Mouse (Mus musculus) hindbrain, postnatal 0 days (tissue): ENCODE data around the gene Spon1. TPM values are rescaled to one million over a fixed set of nuclear protein-coding genes. Genes with fewer than 3 reads are reported as not detected.

ENCODE experiments used
- ATAC-seq: fragments of 200-750 bp; cut with Nextera tagmentation; 2 replicates; pipeline ENCODE4 v1.8.0; 2017; ENCODE audit warnings: mild to moderate bottlenecking, moderate TSS enrichment, moderate library complexity
- DNase-seq: peaks from one replicate; pipeline ENCODE4 v3.0.0-alpha.2; 2015; ENCODE audit warnings: low spot score
- H3K27ac ChIP-seq: fragments of 300-500 bp; sonication (generic); 2 replicates; pipeline ENCODE4 v1.5.1; 2014; ENCODE audit warnings: mild to moderate bottlenecking
- H3K27me3 ChIP-seq: fragments of 300-500 bp; sonication (generic); 2 replicates; pipeline ENCODE4 v1.6.1; 2014; ENCODE audit warnings: low read length, mixed read lengths; ENCODE audit not compliant: insufficient read depth
- H3K36me3 ChIP-seq: fragments of 300-500 bp; sonication (generic); 2 replicates; pipeline ENCODE4 v1.6.1; 2014; ENCODE audit warnings: low read length, mixed read lengths; ENCODE audit not compliant: insufficient read depth
- H3K4me1 ChIP-seq: fragments of 300-500 bp; sonication (generic); 2 replicates; pipeline ENCODE4 v1.6.1; 2014; ENCODE audit warnings: antibody characterized with exemption, low read length, mixed read lengths; ENCODE audit not compliant: insufficient read depth
- H3K4me2 ChIP-seq: fragments of 300-500 bp; sonication (generic); 2 replicates; pipeline ENCODE4 v1.6.1; 2014; ENCODE audit warnings: low read depth, mild to moderate bottlenecking, low read length, moderate library complexity, mixed read lengths
- H3K4me3 ChIP-seq: fragments of 300-500 bp; sonication (generic); 2 replicates; pipeline ENCODE4 v1.5.1; 2014; ENCODE audit warnings: low read length
- H3K9ac ChIP-seq: fragments of 300-500 bp; sonication (generic); replicated peaks from 2 replicates; pipeline ENCODE4 v1.6.1; 2014; ENCODE audit warnings: mild to moderate bottlenecking, low read length, moderate library complexity, mixed read lengths
- H3K9me3 ChIP-seq: fragments of 300-500 bp; sonication (generic); 2 replicates; pipeline ENCODE4 v1.6.1; 2016; ENCODE audit warnings: low read length, mixed read lengths
- CTCF ChIP-seq: IDR thresholded peaks from 2 replicates; pipeline ENCODE4 v1.5.1; 2016; ENCODE audit warnings: antibody characterized with exemption, control low read depth, low read depth
- WGBS: fragments of 180-500 bp; shearing (Covaris S2); extraction: QIAGEN DNeasy Blood & Tissue Kit; methylation state at CpG from one replicate; pipeline ENCODE4 v1.1.7; 2014; 5-methylcytosine and 5-hydroxymethylcytosine counted together
- polyA plus RNA-seq: library from polyadenylated mRNA; unstranded; fragments of >200 nt; fragmentation: Nextera tagmentation; extraction: Ambion mirVana; gene quantifications from 2 replicates; pipeline ENCODE4 v1.2.1, GENCODE M21; 2015
- total RNA-seq: library from RNA; depleted of rRNA; stranded (reverse); fragments of >200 nt; gene quantifications from 2 replicates; pipeline ENCODE4 v1.2.3, GENCODE M21; 2014

Gene Spon1
- total and polyA plus RNA-seq, 2 experiments from 2014 or later = 43.8 to 50.3 TPM

GRCm38 (mm10) chr7:114086021-114086710 lies 320.4 kb downstream of the Spon1 start:
- DNase-seq = no peak
- Histone ChIP-seq H3K9ac (no peak overlapping the region), H3K27ac (no peak overlapping the region), H3K4me2 (no peak overlapping the region), H3K9me3 (no peaks in the 10 kb centered on the region), H3K4me3 (no peak overlapping the region), H3K36me3 (no peaks in the 10 kb centered on the region), H3K4me1 (no peaks in the 10 kb centered on the region), H3K27me3 (no peaks in the 10 kb centered on the region)
- ATAC-seq = no peak
- 78% methylated on average over 6 of the region's 6 CpGs for WGBS
- no peak for TF ChIP-seq CTCF

DNA sequence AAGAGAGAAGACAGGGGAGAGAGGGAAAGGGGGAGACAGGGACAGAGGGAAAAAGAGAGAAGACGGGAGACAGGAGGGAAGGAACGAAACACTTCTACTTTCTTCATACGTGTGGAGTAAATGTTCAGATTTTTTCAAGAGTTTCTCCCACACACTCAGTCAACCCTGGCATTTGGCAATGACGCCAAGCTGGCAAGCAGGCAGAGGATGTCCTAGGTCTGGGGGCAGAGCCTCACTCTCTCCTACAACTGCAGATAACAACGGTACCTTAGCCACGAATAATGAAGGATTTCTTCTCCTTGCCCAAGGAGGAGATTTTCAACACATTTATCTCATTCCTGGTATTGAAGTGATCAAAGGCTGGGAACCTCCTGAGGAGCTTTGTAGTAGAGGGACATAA lies 321.5 kb downstream of the Spon1 start:
- ATAC-seq = no peak
- Histone ChIP-seq H3K9me3 (no peaks in the 10 kb centered on the region), H3K9ac (no peak overlapping the region), H3K27me3 (no peaks in the 10 kb centered on the region), H3K27ac (no peak overlapping the region), H3K4me3 (no peak overlapping the region), H3K4me1 (no peaks in the 10 kb centered on the region), H3K4me2 (no peak overlapping the region), H3K36me3 (no peaks in the 10 kb centered on the region)
- no peak for TF ChIP-seq CTCF
- WGBS = 52% methylated on average over 6 of the region's 6 CpGs
- no peak for DNase-seq

GRCm38 (mm10) chr7:114087986-114088385 lies 322.2 kb downstream of the Spon1 start:
- Histone ChIP-seq H3K27me3 (no peaks in the 10 kb centered on the region), H3K9ac (no peak overlapping the region), H3K4me2 (0 out of 2 replicates have a peak overlapping the region, but pooled peaks have one; percentile 7), H3K4me3 (no peak overlapping the region), H3K27ac (no peak overlapping the region), H3K9me3 (no peaks in the 10 kb centered on the region), H3K36me3 (no peaks in the 10 kb centered on the region), H3K4me1 (no peaks in the 10 kb centered on the region)
- WGBS = 13% methylated on average over 11 of the region's 11 CpGs
- DNase-seq (no peak), ATAC-seq (no peak)
- no peak for TF ChIP-seq CTCF

DNA sequence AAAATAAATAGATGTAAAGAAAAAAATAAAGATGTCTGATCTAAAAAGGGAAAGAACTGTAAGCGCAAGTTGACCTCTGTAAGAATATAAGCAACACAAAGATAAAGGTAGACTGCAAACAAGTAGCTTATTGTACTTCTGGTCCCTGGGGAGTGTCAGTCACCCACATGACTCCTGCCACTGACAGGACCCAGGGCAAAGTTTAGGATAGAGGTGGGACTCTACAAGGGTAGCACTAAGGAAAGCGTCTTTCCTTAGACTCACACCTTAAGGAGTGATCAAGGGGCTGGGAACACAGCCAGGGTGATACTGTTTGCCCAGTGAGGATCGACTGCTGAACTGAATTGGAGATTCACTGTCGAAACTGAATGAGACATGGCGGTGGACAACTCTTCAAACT lies 323.1 kb downstream of the Spon1 start:
- Histone ChIP-seq H3K9ac (no peak overlapping the region), H3K9me3 (no peaks in the 10 kb centered on the region), H3K4me2 (no peak overlapping the region), H3K27me3 (no peaks in the 10 kb centered on the region), H3K36me3 (no peaks in the 10 kb centered on the region), H3K4me3 (no peak overlapping the region), H3K4me1 (no peaks in the 10 kb centered on the region), H3K27ac (no peak overlapping the region)
- no peak for TF ChIP-seq CTCF
- ATAC-seq = no peak
- no peak for DNase-seq
- WGBS = 75% methylated on average over 5 of the region's 5 CpGs

- H3K4me2 ChIP-seq = no peak overlapping the region
- H3K27ac ChIP-seq = no peak overlapping the region
- H3K27me3 ChIP-seq = no peaks in the 10 kb centered on the region
- no peak overlapping the region for H3K4me3 ChIP-seq
- DNase-seq (no peak), ATAC-seq (no peak)
- 85% methylated on average over 3 of the region's 3 CpGs for WGBS
- H3K4me1 ChIP-seq = no peaks in the 10 kb centered on the region
- no peaks in the 10 kb centered on the region for H3K36me3 ChIP-seq
- H3K9me3 ChIP-seq = no peaks in the 10 kb centered on the region
- no peak for TF ChIP-seq CTCF
- H3K9ac ChIP-seq = no peak overlapping the region
Observed at GRCm38 (mm10) chr7:114090231-114090630, 324.4 kb downstream of the Spon1 start.

DNA sequence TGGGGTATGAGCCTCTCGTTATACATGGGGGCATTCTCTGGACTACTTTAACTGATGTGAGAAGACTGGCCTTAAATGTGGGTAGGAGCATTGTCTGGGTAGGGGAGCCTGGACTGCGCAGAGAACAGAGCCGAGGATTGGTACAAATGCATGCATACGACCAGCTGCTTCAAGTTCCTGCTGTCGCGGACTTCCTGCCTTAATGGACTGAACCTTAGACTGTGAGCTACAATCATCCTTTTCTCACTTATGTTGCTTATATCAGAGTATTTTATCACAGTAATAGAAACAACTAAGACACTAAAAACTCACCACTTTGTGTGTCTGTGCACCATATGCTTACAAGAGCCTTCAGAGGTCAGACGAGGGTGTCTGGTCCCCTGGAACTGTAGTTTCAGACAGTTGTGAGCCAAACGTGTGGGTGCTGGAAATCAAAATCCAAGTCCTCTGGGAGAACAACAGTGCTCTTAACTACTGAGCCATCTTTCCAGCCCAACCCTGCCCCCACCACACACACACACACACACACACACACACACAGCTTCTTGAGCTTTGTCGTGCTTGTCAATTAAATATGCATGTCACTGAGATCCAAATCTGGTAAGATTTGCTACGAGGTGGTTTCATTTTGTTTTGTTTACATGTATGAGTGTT lies 325.2 kb downstream of the Spon1 start:
- Histone ChIP-seq H3K4me2 (no peak overlapping the region), H3K36me3 (no peaks in the 10 kb centered on the region), H3K27ac (no peak overlapping the region), H3K9me3 (no peaks in the 10 kb centered on the region), H3K4me1 (no peaks in the 10 kb centered on the region), H3K4me3 (no peak overlapping the region), H3K9ac (no peak overlapping the region), H3K27me3 (no peaks in the 10 kb centered on the region)
- 73% methylated on average over 10 of the region's 10 CpGs for WGBS
- DNase-seq (no peak), ATAC-seq (no peak)
- TF ChIP-seq CTCF = no peak
